Mouse (Mus musculus): ENCODE data around the gene Ndufc2. TPM values are rescaled to one million over a fixed set of nuclear protein-coding genes. Genes with fewer than 3 reads are reported as not detected.

The Ndufc2 gene
- 345 and 369 TPM in 2 replicates for polyA plus RNA-seq (2014; fragmentation: Nextera tagmentation; extraction: Ambion mirVana)

DNA sequence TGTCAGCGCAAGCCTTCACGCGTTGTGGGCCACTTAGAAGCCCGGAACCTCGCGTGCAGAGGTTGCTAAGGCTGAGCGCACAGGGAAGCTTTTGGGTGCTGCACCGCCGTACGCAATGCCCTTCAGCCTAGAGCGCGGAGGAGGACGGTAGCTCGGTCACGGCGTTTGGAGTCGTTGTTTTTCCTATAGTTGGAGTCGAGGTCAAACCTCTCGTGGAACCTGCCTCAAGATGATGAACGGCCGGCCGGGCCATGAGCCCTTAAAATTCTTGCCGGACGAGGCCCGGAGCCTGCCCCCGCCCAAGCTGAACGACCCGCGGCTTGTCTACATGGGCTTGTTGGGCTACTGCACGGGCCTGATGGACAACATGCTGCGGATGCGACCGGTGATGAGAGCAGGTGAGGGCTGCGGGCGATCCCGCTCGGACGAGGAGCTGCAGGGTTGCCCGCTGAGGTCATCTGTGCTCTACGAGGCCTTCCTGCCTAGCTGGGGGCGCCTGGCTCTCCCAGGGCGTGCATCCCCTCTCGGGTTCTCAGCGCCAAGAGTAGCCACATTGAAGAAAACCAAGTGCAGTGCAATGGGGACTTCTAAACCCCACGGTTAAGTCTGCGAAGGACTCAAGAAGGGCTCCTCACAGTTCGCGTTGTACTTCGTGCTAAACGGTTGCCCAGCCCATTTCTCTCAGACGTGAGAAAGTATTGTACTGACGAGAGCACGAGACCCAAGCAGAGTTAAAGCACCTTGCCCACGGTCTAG lies at the start of gene Ndufc2:
TSS of gene Ndufc2 (plus strand) at position 44 of the 756 bp plus-strand sequence.
- peak within 1 kb of the TSS; percentile 84 for H3K27ac ChIP-seq (ENCODE audit: low read depth)
- DNase-seq (peak; percentile 94), ATAC-seq (ENCODE audit: insufficient read depth) (peak; percentile 93)
- H3K4me1 ChIP-seq (ENCODE audit: insufficient read depth): peaks cover 8% of the 10 kb centered on the region
- H3K4me3 ChIP-seq (ENCODE audit: low read depth, low read length): peak within 1 kb of the TSS; percentile 95
- under 1% methylated on average over 54 of the region's 54 CpGs for WGBS
- peak within 1 kb of the TSS; percentile 97 for H3K9ac ChIP-seq
- peak within 1 kb of the TSS; percentile 82 for H3K4me2 ChIP-seq
- TF ChIP-seq CTCF (IDR thresholded peaks at IDR 0.05; ENCODE audit: low read depth): no peak
- H3K9me3 ChIP-seq (ENCODE audit: low read depth, low read length): no peaks in the 10 kb centered on the region
- H3K36me3 ChIP-seq (ENCODE audit: insufficient read depth): no peaks in the 10 kb centered on the region; the same call in 1 of the 2 replicates
- no peaks in the 10 kb centered on the region for H3K27me3 ChIP-seq (ENCODE audit: insufficient read depth, low read length)

DNA sequence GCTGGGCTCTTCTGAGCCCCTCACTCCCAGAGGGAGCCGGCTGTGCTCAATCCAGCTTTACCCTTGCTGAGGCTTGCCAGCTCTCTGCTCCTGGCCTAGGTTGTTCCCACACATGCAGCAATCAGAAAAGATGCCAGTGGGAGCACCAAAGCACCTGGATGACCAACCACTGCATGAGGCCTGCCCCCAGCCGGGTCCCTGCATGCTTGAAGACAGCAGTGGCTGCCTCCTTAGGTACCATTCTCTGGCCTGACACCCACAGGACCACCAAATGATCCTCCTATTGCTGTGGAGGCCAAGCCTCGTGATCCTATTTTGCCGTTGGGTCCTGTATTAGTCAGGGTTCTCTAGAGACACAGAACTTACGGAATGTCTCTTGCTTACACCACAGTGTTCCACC lies 48.9 kb upstream of the Ndufc2 start:
- ATAC-seq (ENCODE audit: insufficient read depth): no peak
- H3K27me3 ChIP-seq (ENCODE audit: insufficient read depth, low read length): no peaks in the 10 kb centered on the region
- DNase-seq: no peak
- 83% methylated on average over 5 of the region's 5 CpGs for WGBS
- no peak overlapping the region for H3K9ac ChIP-seq
- H3K9me3 ChIP-seq (ENCODE audit: low read depth, low read length): no peaks in the 10 kb centered on the region
- H3K4me1 ChIP-seq (ENCODE audit: insufficient read depth): peaks cover 12% of the 10 kb centered on the region
- H3K4me3 ChIP-seq (ENCODE audit: low read depth, low read length): no peak overlapping the region
- 0 out of 2 replicates have a peak, but pooled peaks cover 6% of the 10 kb centered on the region for H3K36me3 ChIP-seq (ENCODE audit: insufficient read depth)
- no peak overlapping the region for H3K4me2 ChIP-seq
- H3K27ac ChIP-seq (ENCODE audit: low read depth): no peak overlapping the region
- TF ChIP-seq CTCF (IDR thresholded peaks at IDR 0.05; ENCODE audit: low read depth): no peak

- no peak overlapping the region for H3K4me2 ChIP-seq
- no peak overlapping the region for H3K27ac ChIP-seq (ENCODE audit: low read depth)
- H3K36me3 ChIP-seq (ENCODE audit: insufficient read depth): 0 out of 2 replicates have a peak, but pooled peaks cover 6% of the 10 kb centered on the region
- no peak for TF ChIP-seq CTCF (IDR thresholded peaks at IDR 0.05; ENCODE audit: low read depth)
- no peaks in the 10 kb centered on the region for H3K9me3 ChIP-seq (ENCODE audit: low read depth, low read length)
- no peak overlapping the region for H3K4me3 ChIP-seq (ENCODE audit: low read depth, low read length)
- DNase-seq (no peak), ATAC-seq (ENCODE audit: insufficient read depth) (no peak)
- H3K9ac ChIP-seq: no peak overlapping the region
- peaks cover 13% of the 10 kb centered on the region for H3K4me1 ChIP-seq (ENCODE audit: insufficient read depth)
- 82% methylated on average over 11 of the region's 11 CpGs for WGBS
- H3K27me3 ChIP-seq (ENCODE audit: insufficient read depth, low read length): no peaks in the 10 kb centered on the region
Measured at GRCm38 (mm10) chr7:97351792-97352513, 47.9 kb upstream of the Ndufc2 start.

DNA sequence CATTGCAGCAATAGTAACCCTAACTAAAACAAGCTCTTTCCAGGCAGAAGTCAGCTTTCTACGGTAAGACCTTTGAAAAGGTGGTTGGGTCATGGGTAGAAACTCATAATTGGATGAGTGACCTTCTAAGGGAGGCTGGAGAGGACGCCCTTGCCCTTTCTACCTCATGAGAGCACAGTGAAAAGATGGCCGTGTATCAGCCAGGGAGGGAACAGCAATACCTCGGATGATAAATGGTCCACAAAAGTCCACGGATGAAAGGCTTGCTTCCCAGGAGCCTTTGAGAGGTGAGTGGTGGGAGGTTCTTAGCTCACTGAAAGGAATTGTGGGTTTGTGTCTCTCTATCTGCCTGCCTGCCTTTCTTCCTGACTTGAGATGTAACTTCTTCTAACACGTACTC lies 46.4 kb upstream of the Ndufc2 start:
- no peak for TF ChIP-seq CTCF (IDR thresholded peaks at IDR 0.05; ENCODE audit: low read depth)
- Histone ChIP-seq H3K9ac (no peak overlapping the region), H3K27ac (ENCODE audit: low read depth) (no peak overlapping the region), H3K4me1 (ENCODE audit: insufficient read depth) (peaks cover 13% of the 10 kb centered on the region), H3K36me3 (ENCODE audit: insufficient read depth) (0 out of 2 replicates have a peak, but pooled peaks cover 2% of the 10 kb centered on the region), H3K9me3 (ENCODE audit: low read depth, low read length) (no peaks in the 10 kb centered on the region), H3K4me2 (no peak overlapping the region), H3K27me3 (ENCODE audit: insufficient read depth, low read length) (no peaks in the 10 kb centered on the region), H3K4me3 (ENCODE audit: low read depth, low read length) (no peak overlapping the region)
- WGBS: 78% methylated on average over 6 of the region's 6 CpGs
- ATAC-seq (ENCODE audit: insufficient read depth) (no peak), DNase-seq (no peak)

- TF ChIP-seq CTCF (IDR thresholded peaks at IDR 0.05; ENCODE audit: low read depth): no peak
- Histone ChIP-seq H3K9ac (no peak overlapping the region; the same call in 1 of the 2 replicates), H3K4me1 (ENCODE audit: insufficient read depth) (peaks cover 13% of the 10 kb centered on the region), H3K27ac (ENCODE audit: low read depth) (no peak overlapping the region; the same call in 1 of the 2 replicates), H3K9me3 (ENCODE audit: low read depth, low read length) (no peaks in the 10 kb centered on the region), H3K36me3 (ENCODE audit: insufficient read depth) (no peaks in the 10 kb centered on the region), H3K4me2 (no peak overlapping the region), H3K27me3 (ENCODE audit: insufficient read depth, low read length) (no peaks in the 10 kb centered on the region), H3K4me3 (ENCODE audit: low read depth, low read length) (no peak overlapping the region)
- peak; percentile 60 for DNase-seq
- ATAC-seq (ENCODE audit: insufficient read depth): peak; percentile 79
- 33% methylated on average over 13 of the region's 13 CpGs for WGBS
Measured at GRCm38 (mm10) chr7:97355068-97355841, 44.5 kb upstream of the Ndufc2 start.

DNA sequence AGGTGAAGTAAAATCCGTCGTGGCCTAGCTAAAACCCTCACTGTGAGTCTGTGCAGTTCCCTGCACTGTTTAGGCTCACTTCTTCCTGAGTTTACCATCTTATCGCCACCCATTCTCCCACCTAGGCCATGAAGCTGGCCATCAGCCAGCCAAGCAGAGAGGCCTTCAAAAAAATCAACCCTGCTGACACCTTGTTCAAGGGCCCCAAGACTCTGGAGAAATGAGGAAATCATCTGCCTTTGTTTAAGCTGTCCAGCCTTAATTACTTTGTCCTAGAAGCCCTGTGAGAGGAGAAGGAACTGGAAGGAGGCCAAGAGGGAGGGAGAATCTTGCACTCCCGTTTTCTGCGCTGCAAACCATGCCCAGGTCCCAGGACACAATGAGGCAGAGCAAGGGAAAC lies 43.5 kb upstream of the Ndufc2 start:
- Histone ChIP-seq H3K4me1 (ENCODE audit: insufficient read depth) (peaks cover 13% of the 10 kb centered on the region), H3K4me2 (no peak overlapping the region), H3K27me3 (ENCODE audit: insufficient read depth, low read length) (no peaks in the 10 kb centered on the region), H3K4me3 (ENCODE audit: low read depth, low read length) (no peak overlapping the region), H3K27ac (ENCODE audit: low read depth) (no peak overlapping the region), H3K9ac (no peak overlapping the region), H3K9me3 (ENCODE audit: low read depth, low read length) (no peaks in the 10 kb centered on the region), H3K36me3 (ENCODE audit: insufficient read depth) (no peaks in the 10 kb centered on the region)
- ATAC-seq (ENCODE audit: insufficient read depth) (peak; percentile 36; the same call in 1 of the 2 replicates), DNase-seq (peak; percentile 23)
- 65% methylated on average over 5 of the region's 5 CpGs for WGBS
- no peak for TF ChIP-seq CTCF (IDR thresholded peaks at IDR 0.05; ENCODE audit: low read depth)

Measured in lung, embryonic 14.5 days (tissue).